Mouse (Mus musculus) liver, postnatal 0 days (tissue): ENCODE data around the gene Scube3.

ENCODE experiments used
- CTCF ChIP-seq: sonication (generic); IDR thresholded peaks from 2 replicates; pipeline ENCODE4 v1.5.1; 2016; ENCODE audit warnings: antibody characterized with exemption, low read depth
- EP300 ChIP-seq: IDR thresholded peaks from 2 replicates; pipeline ENCODE4 v1.6.1; 2016; ENCODE audit warnings: antibody characterized with exemption, low read depth, mild to moderate bottlenecking

- no peak for TF ChIP-seq CTCF
- TF ChIP-seq EP300, result no peak
Measured at GRCm38 (mm10) chr17:28143751-28144150, 1.8 kb downstream of the Scube3 start.
